Mouse (Mus musculus): Measurements from ENCODE around the gene Gpi1. TPM values are rescaled to one million over a fixed set of nuclear protein-coding genes. Genes with fewer than 3 reads are reported as not detected.
"Not testable (repeated sequence)": the region's sequence is repeated elsewhere in the genome, so short reads cannot be mapped to it uniquely, and the experiment has no call there.

Gpi1 gene
- polyA plus RNA-seq, 1 experiment from 2014 or later = 323 TPM

DNA sequence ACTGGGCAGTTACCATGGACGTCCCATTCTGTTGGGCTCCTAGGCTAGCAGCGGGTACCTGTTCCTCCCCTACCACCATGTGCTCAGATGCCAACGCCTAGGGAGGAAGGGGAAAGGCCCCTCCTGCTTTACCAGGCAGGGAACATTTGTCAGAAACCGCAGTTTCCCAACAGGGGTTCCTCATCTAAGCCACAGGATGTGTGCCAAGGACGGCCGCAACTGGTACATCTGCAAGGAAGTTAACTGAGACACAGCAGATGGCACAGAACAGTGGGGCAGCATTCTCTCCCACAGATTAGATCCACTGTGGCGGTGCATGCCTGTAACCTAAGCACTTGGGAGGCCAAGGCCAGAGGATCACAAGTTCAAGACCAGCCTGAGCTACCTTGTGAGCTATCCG, 15.5 kb downstream of the Gpi1 start:
- H3K36me3 ChIP-seq (ENCODE audit: insufficient read depth, low read length) = peaks cover 78% of the 10 kb centered on the region
- H3K27me3 ChIP-seq (ENCODE audit: insufficient read depth, low read length) = no peaks in the 10 kb centered on the region
- no peak overlapping the region for H3K4me2 ChIP-seq (ENCODE audit: low read length)
- no peak for ATAC-seq (replicated peaks; ENCODE audit: low FRiP score, low read depth)
- no peak overlapping the region for H3K9ac ChIP-seq (ENCODE audit: low read depth, low read length)
- no peak for TF ChIP-seq CTCF (IDR thresholded peaks at IDR 0.05; ENCODE audit: low read depth)
- H3K4me3 ChIP-seq (replicated peaks; ENCODE audit: low read depth, low read length) = no peak overlapping the region
- H3K4me1 ChIP-seq (replicated peaks; ENCODE audit: insufficient read depth, low read length) = no peaks in the 10 kb centered on the region
- H3K27ac ChIP-seq = no peak overlapping the region
- 92% methylated on average over 8 of the region's 8 CpGs for WGBS
- H3K9me3 ChIP-seq (replicated peaks; ENCODE audit: low read length) = no peaks in the 10 kb centered on the region
- DNase-seq (ENCODE audit: low spot score) = no peak

GRCm38 (mm10) chr7:34213281-34213680, 16.9 kb downstream of the Gpi1 start:
- Histone ChIP-seq H3K9me3 (replicated peaks; ENCODE audit: low read length) (no peaks in the 10 kb centered on the region), H3K27ac (no peak overlapping the region), H3K4me3 (replicated peaks; ENCODE audit: low read depth, low read length) (no peak overlapping the region), H3K27me3 (ENCODE audit: insufficient read depth, low read length) (no peaks in the 10 kb centered on the region), H3K36me3 (ENCODE audit: insufficient read depth, low read length) (peaks cover 75% of the 10 kb centered on the region), H3K4me2 (ENCODE audit: low read length) (no peak overlapping the region), H3K4me1 (replicated peaks; ENCODE audit: insufficient read depth, low read length) (no peaks in the 10 kb centered on the region), H3K9ac (ENCODE audit: low read depth, low read length) (no peak overlapping the region)
- 84% methylated on average over 7 of the region's 7 CpGs for WGBS
- ATAC-seq (replicated peaks; ENCODE audit: low FRiP score, low read depth) (no peak), DNase-seq (ENCODE audit: low spot score) (no peak)
- TF ChIP-seq CTCF (IDR thresholded peaks at IDR 0.05; ENCODE audit: low read depth) = no peak

- DNase-seq (ENCODE audit: low spot score) (no peak), ATAC-seq (replicated peaks; ENCODE audit: low FRiP score, low read depth) (no peak)
- no peak overlapping the region for H3K9ac ChIP-seq (ENCODE audit: low read depth, low read length)
- no peaks in the 10 kb centered on the region for H3K9me3 ChIP-seq (replicated peaks; ENCODE audit: low read length)
- H3K27me3 ChIP-seq (ENCODE audit: insufficient read depth, low read length) = no peaks in the 10 kb centered on the region
- H3K36me3 ChIP-seq (ENCODE audit: insufficient read depth, low read length) = peaks cover 79% of the 10 kb centered on the region
- TF ChIP-seq CTCF (IDR thresholded peaks at IDR 0.05; ENCODE audit: low read depth) = peak; percentile 43; the same call in 1 of the 2 replicates
- 93% methylated on average over 9 of the region's 9 CpGs for WGBS
- H3K27ac ChIP-seq = no peak overlapping the region
- H3K4me3 ChIP-seq (replicated peaks; ENCODE audit: low read depth, low read length) = no peak overlapping the region
- H3K4me1 ChIP-seq (replicated peaks; ENCODE audit: insufficient read depth, low read length) = no peaks in the 10 kb centered on the region
- no peak overlapping the region for H3K4me2 ChIP-seq (ENCODE audit: low read length)
Observed at GRCm38 (mm10) chr7:34208027-34208745, 21.9 kb downstream of the Gpi1 start.

DNA sequence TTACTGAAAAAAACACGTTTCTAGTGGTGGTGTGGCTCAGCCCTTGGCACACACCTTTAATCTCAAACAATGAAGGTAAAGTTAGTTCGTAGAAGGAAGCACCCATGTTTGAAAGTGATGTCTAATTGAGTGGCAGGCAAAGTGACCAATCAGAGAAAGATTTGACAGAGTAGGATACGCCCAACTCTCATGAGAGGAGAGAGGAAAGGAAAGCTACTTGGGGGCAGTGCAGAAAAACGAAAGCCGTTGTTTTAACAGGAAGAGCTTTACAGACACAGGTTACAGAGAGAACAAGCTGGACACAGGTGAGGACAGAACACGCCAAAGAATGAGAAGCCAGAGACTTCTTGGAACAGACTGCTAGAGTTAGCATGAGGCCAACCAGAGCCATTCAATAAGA, 23.8 kb downstream of the Gpi1 start:
- no peak for ATAC-seq (replicated peaks; ENCODE audit: low FRiP score, low read depth)
- DNase-seq (ENCODE audit: low spot score) = no peak
- no peaks in the 10 kb centered on the region for H3K9me3 ChIP-seq (replicated peaks; ENCODE audit: low read length)
- no peak overlapping the region for H3K4me2 ChIP-seq (ENCODE audit: low read length)
- no peaks in the 10 kb centered on the region for H3K27me3 ChIP-seq (ENCODE audit: insufficient read depth, low read length)
- no peak overlapping the region for H3K9ac ChIP-seq (ENCODE audit: low read depth, low read length)
- no peak overlapping the region for H3K27ac ChIP-seq
- H3K4me3 ChIP-seq (replicated peaks; ENCODE audit: low read depth, low read length) = no peak overlapping the region
- no peaks in the 10 kb centered on the region for H3K4me1 ChIP-seq (replicated peaks; ENCODE audit: insufficient read depth, low read length)
- WGBS = 90% methylated on average over 6 of the region's 6 CpGs
- no peak for TF ChIP-seq CTCF (IDR thresholded peaks at IDR 0.05; ENCODE audit: low read depth)
- peaks cover 85% of the 10 kb centered on the region for H3K36me3 ChIP-seq (ENCODE audit: insufficient read depth, low read length)

DNA sequence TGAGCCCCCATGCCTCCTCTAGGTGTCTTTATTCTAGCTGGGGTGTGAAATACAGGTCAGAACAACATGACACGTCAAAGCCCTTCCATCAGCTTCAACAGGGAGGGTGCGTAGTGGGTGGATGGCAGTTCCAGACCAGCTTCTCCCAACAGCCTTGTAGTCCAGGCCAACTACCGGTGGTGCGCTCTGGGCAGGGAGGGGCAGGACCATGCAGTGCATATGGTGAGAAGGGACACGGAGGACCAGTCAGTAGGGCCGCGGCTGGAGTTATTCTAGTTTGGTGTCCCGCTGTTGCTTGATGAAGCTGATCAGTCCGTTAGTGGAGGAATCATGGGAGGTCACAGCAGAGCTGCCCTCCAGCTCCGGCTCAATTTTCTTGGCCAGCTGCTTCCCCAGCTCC, 28.0 kb downstream of the Gpi1 start:
- not testable (repeated sequence) for H3K9ac ChIP-seq (ENCODE audit: low read depth, low read length); ATAC-seq (replicated peaks; ENCODE audit: low FRiP score, low read depth)
- WGBS = 86% methylated on average over 10 of the region's 10 CpGs

DNA sequence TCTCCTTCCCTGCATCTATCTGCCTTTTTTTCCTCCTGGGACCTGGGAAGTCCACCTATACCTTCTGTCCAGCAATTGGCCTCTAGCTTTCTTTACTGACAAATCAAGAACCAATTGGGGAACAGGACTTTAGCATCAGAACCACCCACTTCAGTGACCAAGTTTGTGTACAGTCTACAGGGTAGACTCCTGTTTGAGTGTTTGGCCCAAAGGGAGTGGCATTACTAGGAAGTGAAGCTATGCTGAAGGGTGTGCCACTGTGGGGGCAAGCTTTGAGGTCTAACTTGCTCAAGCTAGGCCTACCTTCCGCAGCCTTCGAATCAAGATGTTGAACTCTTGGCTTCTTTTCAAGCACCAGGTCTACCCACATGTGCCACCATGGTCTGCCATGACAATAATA, 29.3 kb downstream of the Gpi1 start:
- WGBS = 93% methylated on average over 2 of the region's 2 CpGs
- no peak overlapping the region for H3K9ac ChIP-seq (ENCODE audit: low read depth, low read length)
- H3K27me3 ChIP-seq (ENCODE audit: insufficient read depth, low read length) = no peaks in the 10 kb centered on the region
- H3K4me2 ChIP-seq (ENCODE audit: low read length) = no peak overlapping the region
- ATAC-seq (replicated peaks; ENCODE audit: low FRiP score, low read depth) = no peak
- no peak for TF ChIP-seq CTCF (IDR thresholded peaks at IDR 0.05; ENCODE audit: low read depth)
- no peak overlapping the region for H3K4me3 ChIP-seq (replicated peaks; ENCODE audit: low read depth, low read length)
- H3K36me3 ChIP-seq (ENCODE audit: insufficient read depth, low read length) = peaks cover 52% of the 10 kb centered on the region
- DNase-seq (ENCODE audit: low spot score) = no peak
- H3K9me3 ChIP-seq (replicated peaks; ENCODE audit: low read length) = no peaks in the 10 kb centered on the region
- H3K27ac ChIP-seq = no peak overlapping the region
- H3K4me1 ChIP-seq (replicated peaks; ENCODE audit: insufficient read depth, low read length) = no peaks in the 10 kb centered on the region

More for the DNA sequence above, 28.0 kb downstream of the Gpi1 start:
- not testable (repeated sequence) for H3K4me1 ChIP-seq (replicated peaks; ENCODE audit: insufficient read depth, low read length); H3K27me3 ChIP-seq (ENCODE audit: insufficient read depth, low read length); H3K4me3 ChIP-seq (replicated peaks; ENCODE audit: low read depth, low read length); DNase-seq (ENCODE audit: low spot score); H3K9me3 ChIP-seq (replicated peaks; ENCODE audit: low read length); H3K27ac ChIP-seq; H3K4me2 ChIP-seq (ENCODE audit: low read length)
- H3K36me3 ChIP-seq (ENCODE audit: insufficient read depth, low read length) = peaks cover 65% of the 10 kb centered on the region

DNA sequence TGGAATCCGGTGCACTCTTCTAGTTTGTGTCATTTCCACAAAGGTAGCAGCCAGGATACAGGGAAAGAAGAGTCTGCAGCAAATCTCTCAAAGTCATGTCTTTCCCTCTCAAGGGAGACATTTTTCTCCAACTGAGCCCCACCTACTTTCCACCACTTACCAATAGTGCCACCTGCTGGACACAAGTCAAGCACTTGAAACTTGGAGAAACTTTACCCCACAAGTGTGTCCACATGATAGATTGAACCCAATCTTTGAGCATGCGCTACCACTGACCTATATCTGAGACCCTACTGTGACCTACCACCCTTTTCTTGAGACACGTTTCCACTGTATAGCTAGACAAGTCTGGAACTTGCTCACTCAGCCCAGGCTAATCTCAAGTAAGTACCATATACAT, 31.8 kb downstream of the Gpi1 start:
- H3K27ac ChIP-seq = no peak overlapping the region
- no peaks in the 10 kb centered on the region; the same call in 1 of the 2 replicates for H3K4me1 ChIP-seq (replicated peaks; ENCODE audit: insufficient read depth, low read length)
- DNase-seq (ENCODE audit: low spot score) (peak; percentile 55), ATAC-seq (replicated peaks; ENCODE audit: low FRiP score, low read depth) (no peak)
- no peak overlapping the region for H3K4me2 ChIP-seq (ENCODE audit: low read length)
- no peaks in the 10 kb centered on the region for H3K9me3 ChIP-seq (replicated peaks; ENCODE audit: low read length)
- 50% methylated on average over 3 of the region's 3 CpGs for WGBS
- H3K27me3 ChIP-seq (ENCODE audit: insufficient read depth, low read length) = no peaks in the 10 kb centered on the region
- no peak overlapping the region for H3K4me3 ChIP-seq (replicated peaks; ENCODE audit: low read depth, low read length)
- H3K9ac ChIP-seq (ENCODE audit: low read depth, low read length) = no peak overlapping the region
- H3K36me3 ChIP-seq (ENCODE audit: insufficient read depth, low read length) = peaks cover 27% of the 10 kb centered on the region
- TF ChIP-seq CTCF (IDR thresholded peaks at IDR 0.05; ENCODE audit: low read depth) = peak; percentile 65
